Mouse (Mus musculus): ENCODE data around the gene Cacna2d4. TPM values are rescaled to one million over a fixed set of nuclear protein-coding genes. Genes with fewer than 3 reads are reported as not detected.
"Not testable (repeated sequence)": the region's sequence is repeated elsewhere in the genome, so short reads cannot be mapped to it uniquely, and the experiment has no call there.

Cacna2d4 gene
- polyA plus RNA-seq, 1 experiment from 2014 or later, result not detected

DNA sequence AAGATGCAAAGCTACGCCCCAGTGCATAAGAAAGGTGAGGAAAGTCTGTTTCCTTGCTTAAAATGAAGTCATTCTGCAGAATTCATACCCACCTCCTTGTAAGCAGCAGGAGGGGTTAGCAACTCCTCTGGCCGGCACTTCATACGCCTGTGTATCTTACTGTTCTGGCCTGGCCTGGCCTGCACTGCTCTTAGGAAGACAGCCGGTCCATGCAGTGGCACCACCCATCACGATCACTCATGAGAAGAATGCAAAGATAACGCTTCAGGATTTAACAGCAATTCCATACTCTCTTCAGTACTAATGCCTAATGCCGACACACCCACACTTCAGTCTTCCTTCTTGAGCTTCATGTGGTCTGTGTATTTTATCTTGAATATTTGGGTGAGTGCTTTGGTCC is 32.0 kb upstream of the Cacna2d4 start:
- 47% methylated on average over 7 of the region's 7 CpGs for WGBS
- Histone ChIP-seq H3K36me3 (no peaks in the 10 kb centered on the region), H3K4me3 (no peak overlapping the region), H3K9me3 (no peaks in the 10 kb centered on the region), H3K27me3 (ENCODE audit: insufficient read depth, poor library complexity, severe bottlenecking) (no peaks in the 10 kb centered on the region), H3K27ac (peak overlapping the region; percentile 29), H3K4me1 (peaks cover 53% of the 10 kb centered on the region)
- no peak for DNase-seq (ENCODE audit: low spot score)

GRCm38 (mm10) chr6:119204915-119205314 is 31.4 kb upstream of the Cacna2d4 start:
- Histone ChIP-seq H3K9me3 (no peaks in the 10 kb centered on the region), H3K4me3 (no peak overlapping the region), H3K27me3 (ENCODE audit: insufficient read depth, poor library complexity, severe bottlenecking) (no peaks in the 10 kb centered on the region), H3K36me3 (no peaks in the 10 kb centered on the region), H3K4me1 (peaks cover 47% of the 10 kb centered on the region), H3K27ac (peak overlapping the region; percentile 56; the same call in 1 of the 2 replicates)
- DNase-seq (ENCODE audit: low spot score), result no peak
- 62% methylated on average over 3 of the region's 3 CpGs for WGBS

DNA sequence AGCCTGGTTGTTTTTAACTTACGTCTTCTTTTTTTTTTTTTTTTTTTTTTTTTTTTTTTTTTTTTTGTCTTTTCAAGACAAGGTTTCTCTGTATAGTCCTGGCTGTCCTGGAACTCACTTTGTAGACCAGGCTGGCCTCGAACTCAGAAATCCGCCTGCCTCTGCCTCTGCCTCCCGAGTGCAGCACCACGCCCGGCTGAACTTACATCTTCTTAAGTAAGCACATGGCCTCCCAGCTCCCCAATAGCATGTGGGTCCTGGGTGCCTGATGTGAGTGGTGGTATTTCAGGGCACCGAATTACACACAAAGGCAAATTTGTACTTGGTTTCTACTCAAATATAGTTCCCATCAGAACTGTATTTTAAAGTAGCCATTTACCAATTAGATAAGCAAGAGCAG is 30.3 kb upstream of the Cacna2d4 start:
- not testable (repeated sequence) for DNase-seq (ENCODE audit: low spot score); H3K27me3 ChIP-seq (ENCODE audit: insufficient read depth, poor library complexity, severe bottlenecking); H3K27ac ChIP-seq; H3K4me3 ChIP-seq; H3K9me3 ChIP-seq; H3K36me3 ChIP-seq
- WGBS, result 86% methylated on average over 7 of the region's 7 CpGs
- H3K4me1 ChIP-seq, result peaks cover 36% of the 10 kb centered on the region

GRCm38 (mm10) chr6:119213375-119213774 is 23.0 kb upstream of the Cacna2d4 start:
- Histone ChIP-seq H3K4me3 (no peak overlapping the region), H3K4me1 (peaks cover 51% of the 10 kb centered on the region), H3K36me3 (peaks cover 8% of the 10 kb centered on the region; the same call in 1 of the 2 replicates), H3K9me3 (no peaks in the 10 kb centered on the region), H3K27ac (peak overlapping the region; percentile 87), H3K27me3 (ENCODE audit: insufficient read depth, poor library complexity, severe bottlenecking) (no peaks in the 10 kb centered on the region)
- DNase-seq (ENCODE audit: low spot score), result no peak
- 41% methylated on average over 5 of the region's 5 CpGs for WGBS

DNA sequence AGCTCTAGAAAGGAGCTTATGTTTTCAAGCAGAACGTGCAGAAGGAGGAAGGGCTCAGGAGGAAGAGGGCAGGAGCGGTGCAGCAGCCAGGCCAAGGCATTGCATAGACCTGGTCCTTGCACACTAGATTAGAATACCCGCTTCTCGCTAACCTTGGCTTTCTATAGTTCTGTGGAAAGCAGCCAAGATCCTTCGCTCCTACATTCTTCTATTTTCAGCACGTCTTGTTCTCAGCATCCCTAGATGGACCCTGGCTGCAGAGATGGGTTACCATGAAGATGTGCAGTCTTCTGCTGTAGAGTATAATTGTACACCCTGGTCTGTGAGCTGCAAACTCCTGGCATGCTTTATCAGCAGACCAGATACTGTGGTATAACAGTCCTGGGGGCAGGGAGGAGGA is 22.1 kb upstream of the Cacna2d4 start:
- peaks cover 55% of the 10 kb centered on the region for H3K4me1 ChIP-seq
- H3K4me3 ChIP-seq, result no peak overlapping the region
- H3K27me3 ChIP-seq (ENCODE audit: insufficient read depth, poor library complexity, severe bottlenecking), result no peaks in the 10 kb centered on the region
- WGBS, result 45% methylated on average over 6 of the region's 6 CpGs
- peaks cover 8% of the 10 kb centered on the region; the same call in 1 of the 2 replicates for H3K36me3 ChIP-seq
- peak overlapping the region; percentile 87 for H3K27ac ChIP-seq
- no peak for DNase-seq (ENCODE audit: low spot score)
- H3K9me3 ChIP-seq, result no peaks in the 10 kb centered on the region

GRCm38 (mm10) chr6:119215040-119215613 is 21.2 kb upstream of the Cacna2d4 start:
- H3K4me3 ChIP-seq, result peak overlapping the region; percentile 36
- H3K4me1 ChIP-seq, result peaks cover 62% of the 10 kb centered on the region
- peaks cover 8% of the 10 kb centered on the region; the same call in 1 of the 2 replicates for H3K36me3 ChIP-seq
- no peaks in the 10 kb centered on the region for H3K9me3 ChIP-seq
- no peak for DNase-seq (ENCODE audit: low spot score)
- peak overlapping the region; percentile 87 for H3K27ac ChIP-seq
- 66% methylated on average over 10 of the region's 10 CpGs for WGBS
- H3K27me3 ChIP-seq (ENCODE audit: insufficient read depth, poor library complexity, severe bottlenecking), result no peaks in the 10 kb centered on the region

GRCm38 (mm10) chr6:119217661-119218060 is 18.7 kb upstream of the Cacna2d4 start:
- no peak for DNase-seq (ENCODE audit: low spot score)
- Histone ChIP-seq H3K9me3 (no peaks in the 10 kb centered on the region), H3K4me1 (peaks cover 62% of the 10 kb centered on the region), H3K27ac (peak overlapping the region; percentile 87), H3K36me3 (peaks cover 10% of the 10 kb centered on the region), H3K27me3 (ENCODE audit: insufficient read depth, poor library complexity, severe bottlenecking) (no peaks in the 10 kb centered on the region), H3K4me3 (no peak overlapping the region; the same call in 1 of the 2 replicates)
- 49% methylated on average over 4 of the region's 4 CpGs for WGBS

DNA sequence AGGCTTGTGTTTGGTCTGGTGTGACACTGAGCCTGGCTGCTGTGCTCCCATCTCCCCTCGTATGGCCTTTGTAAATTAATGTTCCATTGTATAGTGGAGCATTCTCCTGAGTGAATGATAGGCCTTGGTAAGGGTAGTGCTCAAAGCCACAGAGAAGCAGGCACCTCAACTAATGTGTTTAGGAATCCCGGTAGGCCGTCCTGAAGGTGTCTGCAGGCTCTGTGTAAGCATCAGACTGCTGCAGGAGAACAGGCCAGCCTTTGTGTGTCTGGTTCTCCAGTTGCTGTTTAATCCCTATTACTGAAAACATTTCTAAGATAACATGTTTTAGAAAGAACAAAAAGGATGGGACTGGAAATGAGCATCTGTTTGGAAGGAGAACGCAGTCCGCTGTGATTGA is 17.7 kb upstream of the Cacna2d4 start:
- Histone ChIP-seq H3K36me3 (peaks cover 10% of the 10 kb centered on the region; the same call in 1 of the 2 replicates), H3K27me3 (ENCODE audit: insufficient read depth, poor library complexity, severe bottlenecking) (no peaks in the 10 kb centered on the region), H3K9me3 (no peaks in the 10 kb centered on the region), H3K4me3 (no peak overlapping the region), H3K4me1 (peaks cover 55% of the 10 kb centered on the region), H3K27ac (peak overlapping the region; percentile 10; the same call in 1 of the 2 replicates)
- no peak for DNase-seq (ENCODE audit: low spot score)
- 76% methylated on average over 5 of the region's 5 CpGs for WGBS

- Histone ChIP-seq H3K9me3 (no peaks in the 10 kb centered on the region), H3K4me3 (no peak overlapping the region), H3K36me3 (peaks cover 10% of the 10 kb centered on the region; the same call in 1 of the 2 replicates), H3K4me1 (peaks cover 49% of the 10 kb centered on the region), H3K27ac (peak overlapping the region; percentile 47; the same call in 1 of the 2 replicates), H3K27me3 (ENCODE audit: insufficient read depth, poor library complexity, severe bottlenecking) (no peaks in the 10 kb centered on the region)
- no peak for DNase-seq (ENCODE audit: low spot score)
- WGBS, result 64% methylated on average over 15 of the region's 15 CpGs
These were observed 17.0 kb upstream of the Cacna2d4 start for GRCm38 (mm10) chr6:119219237-119219870.

GRCm38 (mm10) chr6:119220297-119220696 is 16.0 kb upstream of the Cacna2d4 start:
- Histone ChIP-seq H3K27me3 (ENCODE audit: insufficient read depth, poor library complexity, severe bottlenecking) (0 out of 2 replicates have a peak, but pooled peaks cover 3% of the 10 kb centered on the region), H3K27ac (no peak overlapping the region), H3K36me3 (peaks cover 7% of the 10 kb centered on the region; the same call in 1 of the 2 replicates), H3K4me1 (peaks cover 40% of the 10 kb centered on the region), H3K9me3 (no peaks in the 10 kb centered on the region), H3K4me3 (no peak overlapping the region)
- 44% methylated on average over 10 of the region's 10 CpGs for WGBS
- no peak for DNase-seq (ENCODE audit: low spot score)

- DNase-seq (ENCODE audit: low spot score), result no peak
- Histone ChIP-seq H3K4me3 (no peak overlapping the region), H3K4me1 (peaks cover 4% of the 10 kb centered on the region), H3K36me3 (peaks cover 5% of the 10 kb centered on the region; the same call in 1 of the 2 replicates), H3K9me3 (no peaks in the 10 kb centered on the region), H3K27me3 (ENCODE audit: insufficient read depth, poor library complexity, severe bottlenecking) (0 out of 2 replicates have a peak, but pooled peaks cover 5% of the 10 kb centered on the region), H3K27ac (no peak overlapping the region)
- WGBS, result 81% methylated on average over 13 of the region's 13 CpGs
These were observed 11.7 kb upstream of the Cacna2d4 start for GRCm38 (mm10) chr6:119224451-119225195.

GRCm38 (mm10) chr6:119225226-119225625 is 11.1 kb upstream of the Cacna2d4 start:
- Histone ChIP-seq H3K27me3 (ENCODE audit: insufficient read depth, poor library complexity, severe bottlenecking) (0 out of 2 replicates have a peak, but pooled peaks cover 5% of the 10 kb centered on the region), H3K36me3 (peaks cover 5% of the 10 kb centered on the region; the same call in 1 of the 2 replicates), H3K9me3 (no peaks in the 10 kb centered on the region), H3K27ac (no peak overlapping the region), H3K4me3 (no peak overlapping the region), H3K4me1 (peaks cover 7% of the 10 kb centered on the region)
- DNase-seq (ENCODE audit: low spot score), result no peak
- WGBS, result 86% methylated on average over 12 of the region's 12 CpGs

DNA sequence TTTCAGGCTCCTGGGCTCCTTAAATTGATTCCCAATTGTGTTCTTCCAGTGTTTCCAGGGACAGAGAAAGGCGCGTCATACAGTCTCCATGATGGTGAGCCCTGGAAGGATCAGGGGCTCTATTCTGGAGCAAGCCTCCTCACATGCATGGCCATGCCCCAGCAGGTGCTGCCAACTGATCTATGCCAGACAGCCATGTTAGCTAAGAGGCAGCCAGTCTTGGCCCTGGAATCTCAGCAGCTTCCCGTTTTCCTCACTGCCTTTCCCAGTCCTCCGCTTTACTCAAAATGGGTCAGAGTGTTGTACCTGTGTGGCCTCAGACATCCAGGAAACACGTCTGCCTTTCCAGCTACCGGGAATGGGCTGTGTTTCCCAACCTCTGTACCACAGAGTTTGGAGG is 10.6 kb upstream of the Cacna2d4 start:
- Histone ChIP-seq H3K27me3 (ENCODE audit: insufficient read depth, poor library complexity, severe bottlenecking) (0 out of 2 replicates have a peak, but pooled peaks cover 5% of the 10 kb centered on the region), H3K9me3 (no peaks in the 10 kb centered on the region), H3K4me1 (peaks cover 7% of the 10 kb centered on the region), H3K36me3 (peaks cover 5% of the 10 kb centered on the region; the same call in 1 of the 2 replicates), H3K4me3 (no peak overlapping the region), H3K27ac (no peak overlapping the region)
- no peak for DNase-seq (ENCODE audit: low spot score)
- 87% methylated on average over 6 of the region's 6 CpGs for WGBS
